Mouse (Mus musculus) neural tube, embryonic 12.5 days (tissue): Measurements from ENCODE around the gene Klb. TPM values are rescaled to one million over a fixed set of nuclear protein-coding genes. Genes with fewer than 3 reads are reported as not detected.

Experiments used
- ATAC-seq: fragments of 200-750 bp; cut with Nextera tagmentation; 2 replicates; pipeline ENCODE4 v1.8.0; 2017; ENCODE audit warnings: low read depth, mild to moderate bottlenecking, moderate TSS enrichment, moderate library complexity; ENCODE audit not compliant: low FRiP score
- H3K27ac ChIP-seq: fragments of 300-500 bp; sonication (generic); 2 replicates; pipeline ENCODE4 v1.5.1; 2016
- H3K27me3 ChIP-seq: fragments of 300-500 bp; sonication (generic); replicated peaks from 2 replicates; pipeline ENCODE4 v1.6.1; 2016; ENCODE audit warnings: mild to moderate bottlenecking
- H3K36me3 ChIP-seq: fragments of 300-500 bp; sonication (generic); 2 replicates; pipeline ENCODE4 v1.6.1; 2016; ENCODE audit warnings: mild to moderate bottlenecking
- H3K4me1 ChIP-seq: fragments of 300-500 bp; sonication (generic); 2 replicates; pipeline ENCODE4 v1.6.1; 2016
- H3K4me2 ChIP-seq: fragments of 300-500 bp; sonication (generic); replicated peaks from 2 replicates; pipeline ENCODE4 v1.6.1; 2016; ENCODE audit warnings: mild to moderate bottlenecking
- H3K4me3 ChIP-seq: fragments of 300-500 bp; sonication (generic); 2 replicates; pipeline ENCODE4 v1.5.1; 2016
- H3K9ac ChIP-seq: fragments of 300-500 bp; sonication (generic); 2 replicates; pipeline ENCODE4 v1.6.1; 2016; ENCODE audit warnings: mild to moderate bottlenecking
- H3K9me3 ChIP-seq: fragments of 300-500 bp; sonication (generic); 2 replicates; pipeline ENCODE4 v1.6.1; 2016; ENCODE audit warnings: mild to moderate bottlenecking
- WGBS: fragments of 180-500 bp; shearing (Covaris S2); methylation state at CpG from one replicate; pipeline ENCODE4 v1.1.7; 2016; 5-methylcytosine and 5-hydroxymethylcytosine counted together
- polyA plus RNA-seq: library from polyadenylated mRNA; unstranded; fragments of >200 nt; fragmentation: Nextera tagmentation; extraction: Ambion mirVana; gene quantifications from 2 replicates; pipeline ENCODE4 v1.2.1, GENCODE M21; 2016

Klb gene
- polyA plus RNA-seq, 1 experiment from 2014 or later: not detected

GRCm38 (mm10) chr5:65335298-65336074 lies 12.6 kb upstream of the Klb start, which contains the start of gene Rfc1:
Gene Rfc1, minus strand, starts transcription at chr5:65335670.
- peak within 1 kb of the TSS; percentile 83 for H3K4me2 ChIP-seq
- no peaks in the 10 kb centered on the region for H3K27me3 ChIP-seq
- under 1% methylated on average over 65 of the region's 65 CpGs for WGBS
- H3K4me1 ChIP-seq: peaks cover 4% of the 10 kb centered on the region; the same call in 1 of the 2 replicates
- H3K9me3 ChIP-seq: no peaks in the 10 kb centered on the region
- H3K4me3 ChIP-seq: peak within 1 kb of the TSS; percentile 92
- H3K36me3 ChIP-seq: peaks cover 5% of the 10 kb centered on the region; the same call in 1 of the 2 replicates
- H3K27ac ChIP-seq: no peak within 1 kb of the TSS
- peak within 1 kb of the TSS; percentile 75 for H3K9ac ChIP-seq
- ATAC-seq: peak; percentile 98

- H3K9ac ChIP-seq: no peak overlapping the region
- H3K4me3 ChIP-seq: peak overlapping the region; percentile 92
- H3K27me3 ChIP-seq: no peaks in the 10 kb centered on the region
- peak overlapping the region; percentile 83 for H3K4me2 ChIP-seq
- WGBS: 32% methylated on average over 4 of the region's 4 CpGs
- H3K4me1 ChIP-seq: peaks cover 4% of the 10 kb centered on the region; the same call in 1 of the 2 replicates
- peaks cover 5% of the 10 kb centered on the region; the same call in 1 of the 2 replicates for H3K36me3 ChIP-seq
- H3K27ac ChIP-seq: no peak overlapping the region
- H3K9me3 ChIP-seq: no peaks in the 10 kb centered on the region
- ATAC-seq: 0 out of 2 replicates have a peak, but pooled peaks have one; percentile 21
Measured at GRCm38 (mm10) chr5:65336075-65336355, 12.1 kb upstream of the Klb start.

- Histone ChIP-seq H3K9ac (no peak overlapping the region), H3K4me1 (peaks cover 4% of the 10 kb centered on the region; the same call in 1 of the 2 replicates), H3K9me3 (no peaks in the 10 kb centered on the region), H3K4me2 (no peak overlapping the region), H3K27me3 (no peaks in the 10 kb centered on the region), H3K27ac (no peak overlapping the region), H3K4me3 (no peak overlapping the region), H3K36me3 (no peaks in the 10 kb centered on the region)
- WGBS: 83% methylated on average over 6 of the region's 6 CpGs
- ATAC-seq: no peak
Measured at GRCm38 (mm10) chr5:65338394-65338793, 9.7 kb upstream of the Klb start.

GRCm38 (mm10) chr5:65340167-65340566 lies 7.9 kb upstream of the Klb start:
- no peak overlapping the region for H3K4me3 ChIP-seq
- H3K9me3 ChIP-seq: no peaks in the 10 kb centered on the region
- no peaks in the 10 kb centered on the region for H3K36me3 ChIP-seq
- H3K4me1 ChIP-seq: 0 out of 2 replicates have a peak, but pooled peaks cover under 1% of the 10 kb centered on the region
- WGBS: 55% methylated on average over 4 of the region's 4 CpGs
- H3K27me3 ChIP-seq: no peaks in the 10 kb centered on the region
- no peak overlapping the region for H3K4me2 ChIP-seq
- no peak overlapping the region for H3K27ac ChIP-seq
- no peak for ATAC-seq
- no peak overlapping the region for H3K9ac ChIP-seq

- Histone ChIP-seq H3K4me3 (no peak overlapping the region), H3K9ac (no peak overlapping the region), H3K27ac (no peak overlapping the region), H3K4me2 (no peak overlapping the region), H3K36me3 (no peaks in the 10 kb centered on the region), H3K4me1 (0 out of 2 replicates have a peak, but pooled peaks cover 8% of the 10 kb centered on the region), H3K27me3 (no peaks in the 10 kb centered on the region), H3K9me3 (no peaks in the 10 kb centered on the region)
- ATAC-seq: no peak
- 69% methylated on average over 10 of the region's 10 CpGs for WGBS
Measured at GRCm38 (mm10) chr5:65350508-65350907, 2.4 kb downstream of the Klb start.

GRCm38 (mm10) chr5:65354097-65354496 lies 6.0 kb downstream of the Klb start:
- H3K9me3 ChIP-seq: no peaks in the 10 kb centered on the region
- no peak overlapping the region for H3K4me2 ChIP-seq
- H3K9ac ChIP-seq: no peak overlapping the region
- no peak overlapping the region for H3K4me3 ChIP-seq
- no peak overlapping the region for H3K27ac ChIP-seq
- WGBS: 88% methylated on average over 3 of the region's 3 CpGs
- no peaks in the 10 kb centered on the region for H3K27me3 ChIP-seq
- H3K4me1 ChIP-seq: no peaks in the 10 kb centered on the region
- ATAC-seq: no peak
- no peaks in the 10 kb centered on the region for H3K36me3 ChIP-seq

GRCm38 (mm10) chr5:65354985-65355384 lies 6.9 kb downstream of the Klb start:
- Histone ChIP-seq H3K36me3 (no peaks in the 10 kb centered on the region), H3K9me3 (no peaks in the 10 kb centered on the region), H3K27me3 (no peaks in the 10 kb centered on the region), H3K4me1 (no peaks in the 10 kb centered on the region), H3K27ac (no peak overlapping the region), H3K4me3 (no peak overlapping the region), H3K4me2 (no peak overlapping the region), H3K9ac (no peak overlapping the region)
- no peak for ATAC-seq
- 79% methylated on average over 5 of the region's 5 CpGs for whole genome bisulfite sequencing

GRCm38 (mm10) chr5:65356851-65357250 lies 8.7 kb downstream of the Klb start:
- no peaks in the 10 kb centered on the region for H3K36me3 ChIP-seq
- H3K9me3 ChIP-seq: no peaks in the 10 kb centered on the region
- H3K4me1 ChIP-seq: no peaks in the 10 kb centered on the region
- no peak overlapping the region for H3K4me3 ChIP-seq
- no peak for ATAC-seq
- H3K4me2 ChIP-seq: no peak overlapping the region
- H3K9ac ChIP-seq: no peak overlapping the region
- whole genome bisulfite sequencing: 88% methylated on average over 6 of the region's 6 CpGs
- no peaks in the 10 kb centered on the region for H3K27me3 ChIP-seq
- no peak overlapping the region for H3K27ac ChIP-seq

- no peak for ATAC-seq
Measured at GRCm38 (mm10) chr5:65357771-65358170, 9.7 kb downstream of the Klb start.

GRCm38 (mm10) chr5:65367837-65368236 lies 19.7 kb downstream of the Klb start:
- H3K36me3 ChIP-seq: no peaks in the 10 kb centered on the region
- H3K9me3 ChIP-seq: no peaks in the 10 kb centered on the region
- no peak overlapping the region for H3K9ac ChIP-seq
- no peaks in the 10 kb centered on the region for H3K4me1 ChIP-seq
- no peak overlapping the region for H3K27ac ChIP-seq
- no peak overlapping the region for H3K4me2 ChIP-seq
- no peak overlapping the region for H3K4me3 ChIP-seq
- WGBS: 91% methylated on average over 11 of the region's 11 CpGs
- no peaks in the 10 kb centered on the region for H3K27me3 ChIP-seq
- ATAC-seq: no peak

More at GRCm38 (mm10) chr5:65357771-65358170, 9.7 kb downstream of the Klb start:
- H3K9ac ChIP-seq: no peak overlapping the region
- H3K9me3 ChIP-seq: no peaks in the 10 kb centered on the region
- no peaks in the 10 kb centered on the region for H3K4me1 ChIP-seq
- 94% methylated on average over 3 of the region's 3 CpGs for WGBS
- H3K4me2 ChIP-seq: no peak overlapping the region
- no peak overlapping the region for H3K4me3 ChIP-seq
- H3K36me3 ChIP-seq: no peaks in the 10 kb centered on the region
- H3K27me3 ChIP-seq: no peaks in the 10 kb centered on the region
- H3K27ac ChIP-seq: no peak overlapping the region

GRCm38 (mm10) chr5:65371551-65371950 lies 23.4 kb downstream of the Klb start:
- H3K4me1 ChIP-seq: no peaks in the 10 kb centered on the region
- H3K4me3 ChIP-seq: no peak overlapping the region
- no peak for ATAC-seq
- H3K9ac ChIP-seq: no peak overlapping the region
- WGBS: 95% methylated on average over 7 of the region's 7 CpGs
- no peak overlapping the region for H3K27ac ChIP-seq
- no peaks in the 10 kb centered on the region for H3K9me3 ChIP-seq
- H3K36me3 ChIP-seq: no peaks in the 10 kb centered on the region
- H3K27me3 ChIP-seq: no peaks in the 10 kb centered on the region
- no peak overlapping the region for H3K4me2 ChIP-seq

- no peaks in the 10 kb centered on the region for H3K4me1 ChIP-seq
- WGBS: 82% methylated on average over 7 of the region's 7 CpGs
- H3K27ac ChIP-seq: no peak overlapping the region
- H3K9ac ChIP-seq: no peak overlapping the region
- no peak overlapping the region for H3K4me3 ChIP-seq
- no peaks in the 10 kb centered on the region for H3K9me3 ChIP-seq
- H3K4me2 ChIP-seq: no peak overlapping the region
- H3K36me3 ChIP-seq: no peaks in the 10 kb centered on the region
- H3K27me3 ChIP-seq: no peaks in the 10 kb centered on the region
- ATAC-seq: no peak
Measured at GRCm38 (mm10) chr5:65374746-65375145, 26.6 kb downstream of the Klb start.

- no peak overlapping the region for H3K9ac ChIP-seq
- no peaks in the 10 kb centered on the region for H3K27me3 ChIP-seq
- ATAC-seq: no peak
- H3K4me3 ChIP-seq: no peak overlapping the region
- H3K36me3 ChIP-seq: peaks cover 42% of the 10 kb centered on the region
- H3K4me2 ChIP-seq: no peak overlapping the region
- H3K9me3 ChIP-seq: no peaks in the 10 kb centered on the region
- peaks cover 12% of the 10 kb centered on the region for H3K4me1 ChIP-seq
- 82% methylated on average over 2 of the region's 2 CpGs for WGBS
- no peak overlapping the region for H3K27ac ChIP-seq
Measured at GRCm38 (mm10) chr5:65385704-65386103, 37.6 kb downstream of the Klb start.
